In the genomic region with DNA sequence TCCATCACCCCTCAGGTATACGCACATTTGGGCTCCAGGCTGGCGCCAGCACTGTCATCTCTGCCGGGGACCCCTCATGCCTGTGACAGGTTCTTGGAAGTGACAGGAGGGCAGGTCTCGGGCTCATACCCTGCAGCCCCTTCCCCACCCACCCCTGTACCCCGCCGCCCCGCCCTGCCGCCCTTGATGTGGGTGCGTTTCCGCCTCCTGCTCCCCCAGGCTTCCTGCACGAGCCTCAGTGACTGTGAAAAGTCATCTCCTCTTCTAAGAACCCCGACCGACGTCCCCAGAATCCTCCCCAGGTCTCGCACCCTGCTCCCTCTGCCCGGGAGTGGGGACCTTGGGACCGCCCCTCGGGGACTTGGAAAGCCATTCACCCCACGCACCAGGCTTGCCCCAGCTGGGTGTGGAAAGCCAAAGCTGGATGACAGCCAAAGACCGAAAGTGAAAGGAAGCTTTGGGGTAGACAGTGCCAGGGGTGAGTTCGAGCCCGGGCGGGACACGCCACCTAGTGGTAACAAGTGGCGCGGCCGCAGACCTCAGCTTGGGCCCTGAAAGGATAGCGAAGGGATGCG, we compare ENCODE assay signal across 8 mouse cellular contexts. TPM values are rescaled to one million over a fixed set of nuclear protein-coding genes. Genes with fewer than 3 reads are reported as not detected.
DNase-seq lines count a peak whose midpoint lies in the region; ATAC-seq and TF ChIP-seq lines count a peak whose summit lies in the region.

A gene (minus strand): TSS at position 239 of the 575 bp plus-strand sequence.
A gene (minus strand): TSS at position 440 of the 575 bp plus-strand sequence.

- H3K27me3 ChIP-seq in megakaryocyte, embryonic 14.5 days (replicated peaks) = peaks cover 12% of the 10 kb centered on the region

- peaks cover 43% of the 10 kb centered on the region for H3K36me3 ChIP-seq in megakaryocyte, embryonic 14.5 days (replicated peaks; ENCODE audit: low read length)

- H3K9me3 ChIP-seq in megakaryocyte, embryonic 14.5 days = peaks cover 8% of the 10 kb centered on the region

- H3K27ac ChIP-seq in cortical plate, adult 2 months (ENCODE audit: insufficient read depth, low read length) = no peak within 1 kb of the TSS

- peak within 1 kb of the TSS; percentile 38 for H3K4me3 ChIP-seq in cortical plate, adult 2 months (ENCODE audit: insufficient read depth, low read length)
- peak within 1 kb of the TSS; percentile 92 for H3K4me3 ChIP-seq in megakaryocyte, embryonic 14.5 days (replicated peaks)

- H3K4me1 ChIP-seq in cortical plate, adult 2 months (ENCODE audit: control insufficient read depth, insufficient read depth, low read length) = no peaks in the 10 kb centered on the region
- peaks cover 88% of the 10 kb centered on the region for H3K4me1 ChIP-seq in megakaryocyte, embryonic 14.5 days

- peak; percentile 81 for ATAC-seq in activated CD4-positive, CD25-positive, alpha-beta regulatory T cell, adult 4 months

- peak; percentile 81 for TF ChIP-seq CTCF in cortical plate, adult 2 months (IDR thresholded peaks at IDR 0.05; ENCODE audit: extremely low read depth, insufficient read depth, low read length)

- no peak for TF ChIP-seq POLR2A in cortical plate, adult 2 months (IDR thresholded peaks at IDR 0.05; ENCODE audit: extremely low read depth, insufficient read depth, low read length)

- peak; percentile 88 to 89 for DNase-seq in gastrocnemius, adult 8-10 months (ENCODE audit: low spot score in 2 of 2)
- peak; percentile 97 for DNase-seq in induced T-regulatory cell, adult 2 months (ENCODE audit: low read depth)
- peak; percentile 74 to 88 for DNase-seq in left cerebral cortex, adult 8-10 months (ENCODE audit: low spot score in 2 of 2)
- peak; percentile 89 to 91 for DNase-seq in right cerebral cortex, adult 2 months (ENCODE audit: low spot score in 2 of 2)
- DNase-seq in urinary bladder, postnatal 10 days (ENCODE audit: low spot score) = peak; percentile 75

RNA-seq across cellular contexts. Expression of the first gene that starts in this region (rescaled TPM):
- not detected for polyA plus RNA-seq in activated CD4-positive, CD25-positive, alpha-beta regulatory T cell, adult 4 months (2017; shearing (Covaris generic))
- 0.08 and 0.32 TPM in 2 replicates for polyA plus RNA-seq in cortical plate, adult 2 months (2012; rRNA removed)
- total RNA-seq in gastrocnemius, adult 8-10 months (2022) = not detected
- total RNA-seq in left cerebral cortex, adult 8-10 months (2022) = not detected
- 2.1 and 9.4 TPM in 2 replicates for polyA plus RNA-seq in megakaryocyte, embryonic 14.5 days (2012; ENCODE audit: insufficient read depth, low replicate concordance)

RNA-seq across cellular contexts. Expression of the second gene that starts in this region (rescaled TPM):
- 100 to 1,000 TPM; 118 to 125 TPM for polyA plus RNA-seq in activated CD4-positive, CD25-positive, alpha-beta regulatory T cell, adult 4 months (2017; shearing (Covaris generic))
- polyA plus RNA-seq in cortical plate, adult 2 months (2012; rRNA removed) = 18.4 and 20.8 TPM in 2 replicates
- 1 to 10 TPM in 3 of 4 experiments, under 1 TPM in 1; 0.94 to 2.7 (median 2.3) TPM for total RNA-seq in gastrocnemius, adult 8-10 months (2022)
- total RNA-seq in left cerebral cortex, adult 8-10 months (2022) = 1 to 10 TPM; 6.5 to 8.2 (median 7.5) TPM
- 78.6 and 81.1 TPM in 2 replicates for polyA plus RNA-seq in megakaryocyte, embryonic 14.5 days (2012; ENCODE audit: insufficient read depth, low replicate concordance)
